Mouse (Mus musculus): ENCODE results near the gene Fsd1l.

Gene Fsd1l

DNA sequence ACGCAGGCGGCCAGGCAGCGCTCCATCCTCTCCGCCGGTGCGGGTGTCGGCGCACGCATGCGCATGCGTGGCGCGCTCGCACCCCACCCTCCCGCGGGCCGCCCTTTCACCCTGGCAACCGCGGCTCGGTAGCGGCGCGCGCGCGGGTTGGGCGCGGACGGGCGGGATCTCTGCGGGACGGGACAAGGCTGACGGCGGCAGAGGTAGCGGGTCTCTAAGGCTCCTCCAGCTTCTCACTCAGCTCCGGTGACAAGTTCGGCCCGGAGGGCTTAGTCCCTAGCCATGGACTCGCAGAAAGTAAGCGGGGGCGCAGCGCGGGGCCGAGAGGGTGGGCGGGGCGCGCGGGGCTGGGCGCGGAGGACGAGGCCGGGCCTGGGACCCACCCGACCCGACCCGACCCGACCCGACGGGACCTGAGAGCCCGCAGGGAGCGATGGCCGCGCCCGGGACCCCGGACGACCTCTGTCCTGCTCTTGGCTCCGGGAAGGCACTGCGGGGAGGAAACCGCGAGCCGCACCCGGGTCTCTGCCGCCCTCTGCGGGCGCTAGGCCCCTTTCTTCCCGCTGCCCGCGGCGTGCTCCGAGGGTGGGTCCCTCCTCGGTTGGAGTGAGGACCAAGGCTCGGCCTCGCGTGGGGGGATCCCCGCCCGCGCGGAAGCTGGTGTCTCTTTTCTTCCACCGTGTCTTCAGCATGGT lies at the start of gene Fsd1l:
Gene Fsd1l (plus strand): TSS at position 156 of the 695 bp plus-strand sequence.
- CTCF ChIA-PET = no interaction called here

DNA sequence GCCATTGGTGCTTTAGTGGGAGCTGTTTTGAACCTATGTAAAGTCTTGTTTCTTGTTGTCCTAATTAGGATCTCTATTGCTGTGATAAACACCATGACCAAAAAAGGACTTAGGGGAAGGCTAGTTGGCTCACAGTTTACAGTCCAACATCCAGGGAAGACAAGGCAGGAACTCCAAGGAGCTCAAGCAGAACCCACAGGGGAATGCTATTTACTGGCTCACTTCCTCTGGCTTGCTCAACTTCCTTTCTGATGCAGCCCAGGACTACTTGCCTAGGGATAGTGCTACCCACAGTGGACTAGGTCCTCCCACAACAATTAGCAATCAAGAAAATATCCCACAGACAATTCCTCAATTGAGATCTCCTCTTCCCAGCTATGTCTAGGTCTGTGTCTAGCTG lies 43.6 kb upstream of the Fsd1l start:
- CTCF ChIA-PET = no interaction called here

DNA sequence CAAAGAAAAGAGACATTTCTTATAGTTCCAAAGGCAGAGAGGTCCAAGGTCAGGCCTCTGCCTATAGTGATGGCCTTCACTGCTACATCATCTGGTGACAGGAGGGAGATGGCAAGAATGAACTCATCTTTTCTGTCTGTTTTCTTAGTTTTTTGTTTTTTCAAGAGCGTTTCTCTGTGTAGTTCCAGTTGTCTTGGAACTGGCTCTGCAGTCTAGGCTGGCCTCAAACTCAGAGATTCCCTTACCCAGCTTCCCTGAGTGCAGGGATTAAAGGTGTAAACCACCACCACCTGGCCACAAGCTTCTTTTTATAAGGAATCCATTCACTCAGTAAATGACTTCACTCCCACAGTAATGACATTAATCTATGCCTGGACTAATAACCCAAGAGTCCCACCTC lies 42.3 kb upstream of the Fsd1l start:
- CTCF ChIA-PET = no interaction called here

DNA sequence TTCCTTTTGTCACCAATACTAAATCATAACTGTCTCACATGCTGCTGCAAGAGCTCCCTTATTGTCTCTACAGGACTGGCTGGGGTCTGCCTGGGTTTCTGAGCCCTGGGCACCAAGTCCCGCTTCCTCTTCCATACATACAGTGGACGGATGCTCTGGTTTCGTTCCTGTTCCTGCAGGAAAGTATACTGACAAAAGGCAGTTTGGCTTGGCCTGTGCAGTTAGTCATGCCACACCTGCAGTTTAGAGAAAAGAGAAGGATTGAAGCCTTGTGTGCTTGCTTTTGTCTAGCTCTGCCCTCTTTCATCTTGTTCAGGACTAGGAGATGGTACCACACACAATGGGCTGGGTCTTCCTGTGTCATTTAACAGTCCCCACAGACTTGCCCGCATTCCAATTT lies 41.8 kb upstream of the Fsd1l start:
- CTCF ChIA-PET = no interaction called here

DNA sequence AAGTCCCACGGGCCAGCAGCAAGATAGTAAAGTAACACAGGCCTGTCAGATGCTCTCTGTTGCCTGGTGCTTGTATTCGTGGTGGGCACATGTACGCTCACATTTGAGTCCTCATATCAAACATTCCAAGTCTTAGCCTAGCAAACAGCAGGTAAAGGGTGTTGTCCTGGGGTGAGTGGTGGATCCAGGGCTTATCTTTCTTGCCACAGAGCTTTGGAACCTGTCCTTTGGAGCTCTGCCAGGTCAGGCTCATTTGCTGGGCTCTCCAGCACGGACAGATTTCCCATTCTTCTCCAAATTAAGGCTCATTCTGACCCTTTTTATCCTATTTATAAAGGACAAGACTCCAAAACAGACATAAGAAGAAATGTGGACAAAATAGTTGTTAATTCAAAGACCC lies 41.1 kb upstream of the Fsd1l start:
- CTCF ChIA-PET = no interaction called here

DNA sequence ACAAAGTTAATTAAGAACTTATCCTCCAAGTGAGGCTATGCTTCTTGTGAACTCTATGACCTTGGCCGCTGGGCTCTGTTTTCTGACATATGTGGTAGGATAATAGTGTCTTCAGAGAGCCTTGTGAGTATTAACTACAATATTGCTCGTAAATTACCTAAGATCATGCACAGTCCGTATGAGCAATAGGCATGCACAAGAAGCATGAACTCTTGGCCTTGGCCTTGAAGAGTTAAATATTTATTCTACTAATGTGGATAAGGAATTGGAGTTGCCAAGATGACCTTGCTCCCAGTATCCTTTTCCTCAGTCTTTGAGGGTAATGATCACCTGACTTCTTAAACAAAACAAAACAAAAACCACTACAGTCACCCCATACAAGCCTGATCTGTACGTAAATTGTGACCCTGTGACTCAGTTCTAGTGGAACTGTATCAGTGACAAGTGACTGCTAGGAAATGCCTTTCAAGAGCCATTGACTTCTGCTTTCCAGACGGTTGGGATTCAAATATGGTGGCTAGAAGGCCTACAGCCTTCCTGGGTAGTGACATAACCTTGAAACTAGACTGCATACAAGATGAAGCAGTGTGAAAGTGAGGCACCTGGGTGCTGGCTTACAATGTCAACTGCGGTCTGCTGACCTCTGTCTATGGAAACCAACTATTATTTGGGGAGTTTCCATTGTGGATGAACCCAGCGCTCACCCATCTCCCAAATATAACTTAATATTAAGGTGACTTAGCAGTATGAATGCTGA lies 40.4 kb upstream of the Fsd1l start:
- CTCF ChIA-PET = no interaction called here

DNA sequence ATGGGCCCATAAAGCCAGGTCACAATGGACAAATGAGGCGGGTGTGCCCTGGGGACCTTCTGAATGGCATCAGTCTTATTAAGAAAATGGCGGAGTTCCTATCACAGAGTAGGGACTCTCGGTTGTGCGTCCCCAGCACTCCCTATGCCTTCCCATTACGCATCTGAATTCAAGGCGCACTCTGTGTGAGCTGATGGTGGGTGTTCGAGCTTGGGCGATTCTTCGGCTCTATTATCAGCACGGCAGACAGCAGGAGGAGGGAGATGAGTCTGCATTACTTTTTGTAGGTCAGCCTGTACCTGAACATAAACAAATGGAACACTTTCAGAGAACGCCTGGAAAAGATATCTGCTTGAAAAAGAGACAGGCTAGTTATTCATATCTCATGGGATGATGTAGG lies 39.7 kb upstream of the Fsd1l start:
- CTCF ChIA-PET = no interaction called here

DNA sequence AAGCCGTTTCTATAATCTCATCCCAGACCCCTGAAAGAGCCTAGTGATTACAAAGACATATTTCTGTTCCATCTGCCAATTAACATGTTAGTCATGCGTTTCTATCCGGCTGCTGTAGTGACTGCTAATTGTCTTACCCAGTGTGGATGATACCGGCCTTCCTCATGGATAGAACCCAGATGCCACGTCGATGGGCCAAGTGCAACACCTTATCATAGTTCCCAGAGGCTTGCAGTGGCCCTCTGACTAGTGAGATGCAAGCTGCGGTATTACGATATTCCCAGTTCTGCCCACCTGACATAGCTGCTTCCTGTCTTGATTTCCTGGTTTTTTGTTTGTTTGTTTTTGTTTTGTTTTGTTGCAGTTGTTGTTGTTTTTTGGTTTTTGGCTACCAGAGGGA lies 39.3 kb upstream of the Fsd1l start:
- CTCF ChIA-PET = no interaction called here

DNA sequence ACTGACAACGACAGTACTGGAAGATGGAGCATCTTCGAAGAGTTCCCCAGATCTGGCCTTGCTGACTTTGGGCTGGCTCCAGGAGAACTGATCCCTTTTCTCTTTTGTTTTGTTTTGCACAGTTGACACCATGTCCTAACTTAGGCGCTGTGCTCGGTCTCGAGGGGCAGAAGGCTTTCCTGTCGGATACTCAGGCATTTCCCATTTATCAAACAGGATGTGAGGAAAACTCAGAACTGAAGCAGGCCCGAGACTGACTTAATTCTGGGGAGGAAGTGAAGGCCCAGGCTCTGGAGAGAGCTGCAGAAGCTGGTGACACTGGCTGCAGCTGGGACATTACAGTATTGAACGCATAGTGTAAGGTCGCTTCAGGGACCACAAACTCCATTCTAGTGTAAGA lies 38.9 kb upstream of the Fsd1l start:
- CTCF ChIA-PET = no interaction called here

DNA sequence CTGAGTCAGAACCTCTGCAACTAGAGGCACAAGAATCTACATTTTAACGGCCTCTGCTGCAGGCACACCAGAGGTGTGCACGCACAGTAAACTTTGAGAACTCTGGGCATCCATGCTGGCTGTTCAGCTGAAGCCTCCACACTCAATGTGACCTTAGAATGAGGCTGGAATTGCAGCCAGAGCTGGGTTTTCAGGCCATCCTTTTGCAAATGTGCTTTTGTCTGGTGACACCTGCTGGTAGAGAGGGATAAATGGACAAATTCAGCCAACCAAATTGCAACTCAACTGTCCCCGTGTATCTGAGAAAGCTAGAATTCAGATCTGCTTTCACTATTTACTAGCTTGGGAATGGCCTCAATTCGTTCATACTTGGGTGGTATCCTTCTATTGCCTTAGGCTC lies 37.1 kb upstream of the Fsd1l start:
- CTCF ChIA-PET = interaction anchor here (0.8 kb wide), 1 partner anchor 142 kb away, joined by 3 read pairs; no protein-coding TSS in a partner anchor

DNA sequence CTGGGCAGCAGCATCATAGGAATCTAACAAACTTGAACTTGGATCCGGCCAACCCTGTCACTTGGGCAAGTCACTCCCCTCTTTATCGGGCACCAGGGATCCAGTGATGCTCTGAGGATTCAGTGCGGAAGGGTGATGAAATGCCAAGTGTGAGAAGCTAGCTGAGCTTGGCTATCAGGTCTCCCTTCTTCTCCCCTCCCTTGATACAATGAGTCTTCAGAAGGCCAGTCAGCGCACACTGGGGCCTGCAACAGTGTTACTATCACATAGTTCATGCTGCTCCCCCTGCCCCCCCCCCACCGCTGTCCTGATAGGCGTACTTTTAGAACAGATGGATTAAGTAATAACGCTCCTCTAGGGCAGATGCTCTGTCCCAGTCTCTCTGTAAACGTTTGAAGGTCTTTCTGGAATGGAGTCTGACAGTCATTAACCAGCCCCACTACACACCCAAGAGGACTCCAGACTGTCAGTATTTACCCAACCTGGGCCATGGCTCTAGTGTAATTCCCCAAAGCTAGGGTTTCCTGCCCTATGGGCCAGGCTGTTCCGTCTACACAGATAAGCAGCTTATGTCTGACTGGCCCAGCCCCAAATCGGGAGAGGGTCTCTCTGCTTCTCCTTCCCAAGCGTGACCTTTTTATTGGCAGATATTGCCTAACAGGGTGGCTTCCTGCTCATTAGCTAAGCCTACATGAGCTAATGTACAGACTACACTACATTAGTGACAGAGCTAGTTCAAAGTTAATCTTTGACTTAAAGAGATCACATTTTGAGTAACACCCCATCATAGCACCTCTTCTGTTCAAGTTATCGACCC lies 35.8 kb upstream of the Fsd1l start:
- CTCF ChIA-PET = no interaction called here

DNA sequence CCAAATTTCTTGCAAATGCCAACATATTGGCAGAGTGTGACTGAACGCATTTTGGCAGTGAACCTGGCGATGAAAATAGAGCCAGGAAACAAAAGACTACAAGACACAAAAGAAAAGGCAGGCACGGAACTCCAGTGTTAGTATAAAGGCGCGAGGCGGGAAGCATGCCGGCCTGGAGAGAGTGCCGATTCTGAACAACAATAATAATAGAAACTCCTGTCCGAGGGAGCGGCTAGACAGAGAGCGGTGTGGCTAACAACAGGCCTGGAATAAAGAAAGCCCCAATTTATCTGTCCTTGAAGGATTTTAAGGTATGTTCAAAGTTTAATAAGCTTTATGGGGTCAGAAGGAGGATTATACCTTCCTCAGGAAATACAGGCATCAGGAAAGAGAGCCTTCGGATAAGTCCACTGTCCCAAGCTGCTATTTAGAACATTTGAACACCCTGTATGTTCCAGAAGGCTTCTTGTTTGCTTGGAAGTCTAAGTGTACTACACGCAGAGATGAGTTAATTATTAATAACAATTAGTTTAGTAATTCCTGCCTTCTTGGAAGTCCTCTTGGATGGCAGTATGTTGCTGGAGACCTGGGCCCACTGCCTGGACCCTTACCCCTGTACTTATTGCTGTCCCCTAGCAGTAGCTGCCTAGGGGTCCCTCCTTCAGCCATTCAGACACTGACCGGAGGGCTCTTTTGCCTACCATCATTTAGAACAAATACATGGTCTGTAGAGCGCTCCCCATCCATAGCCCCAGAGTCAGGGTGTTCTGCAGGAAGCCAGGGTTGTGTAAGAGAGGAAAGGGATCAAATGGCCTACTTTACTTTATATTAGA lies 35.0 kb upstream of the Fsd1l start:
- CTCF ChIA-PET = interaction anchor here (0.9 kb wide), 1 partner anchor 144 kb away, joined by 3 read pairs; no protein-coding TSS in a partner anchor

DNA sequence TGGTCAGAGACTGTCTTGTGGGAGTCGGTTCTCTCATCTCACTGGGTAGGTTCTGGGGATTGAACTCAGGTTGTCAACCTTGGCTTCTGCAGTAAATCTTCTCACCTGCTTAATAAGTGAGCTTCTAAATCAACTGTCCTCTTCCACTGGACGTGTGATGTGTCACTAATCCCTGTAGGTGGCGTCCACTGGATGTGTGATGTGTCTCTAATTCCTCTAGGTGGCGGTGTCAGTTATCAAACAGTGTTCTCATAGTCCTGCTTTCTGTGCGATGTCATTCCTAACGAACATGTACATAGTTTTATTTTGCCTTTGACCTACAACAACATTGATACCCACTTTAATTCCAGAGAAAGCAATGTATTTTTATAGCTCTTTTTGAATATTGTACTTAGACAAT lies 30.8 kb upstream of the Fsd1l start:
- CTCF ChIA-PET = interaction anchor here (0.6 kb wide), 1 partner anchor 217 kb away, joined by 18 read pairs; no protein-coding TSS in a partner anchor

DNA sequence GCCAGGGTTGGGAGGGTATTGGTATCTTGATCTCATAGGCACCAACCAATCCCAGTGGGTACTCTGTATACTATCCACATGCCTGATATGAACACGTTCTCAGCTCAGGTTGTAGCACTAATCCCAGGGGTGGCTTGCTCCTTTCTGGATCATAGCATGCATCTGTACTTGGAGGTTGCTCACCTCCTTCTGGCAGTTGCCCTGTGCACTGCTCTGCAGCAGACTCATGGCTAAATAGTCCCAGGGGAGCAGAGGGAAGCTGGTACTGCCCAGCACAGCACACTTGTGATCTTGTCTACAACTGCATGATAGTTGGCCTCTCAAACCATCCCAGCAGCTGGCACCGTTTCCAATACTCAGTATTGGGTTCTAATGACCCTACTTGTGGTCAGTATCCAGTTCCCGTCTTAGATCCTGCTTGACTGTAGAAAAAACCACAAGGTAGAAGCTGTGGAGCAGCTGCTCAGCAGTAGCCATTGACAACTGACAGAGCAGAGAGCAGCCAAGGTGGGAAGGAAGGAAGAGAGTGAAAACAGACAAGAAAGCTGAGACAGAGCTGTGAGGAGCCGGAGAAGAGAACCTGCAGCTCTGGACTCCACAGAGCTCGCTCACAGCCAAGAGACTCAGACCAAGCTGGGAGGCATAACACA lies 16.6 kb upstream of the Fsd1l start:
- CTCF ChIA-PET = no interaction called here

DNA sequence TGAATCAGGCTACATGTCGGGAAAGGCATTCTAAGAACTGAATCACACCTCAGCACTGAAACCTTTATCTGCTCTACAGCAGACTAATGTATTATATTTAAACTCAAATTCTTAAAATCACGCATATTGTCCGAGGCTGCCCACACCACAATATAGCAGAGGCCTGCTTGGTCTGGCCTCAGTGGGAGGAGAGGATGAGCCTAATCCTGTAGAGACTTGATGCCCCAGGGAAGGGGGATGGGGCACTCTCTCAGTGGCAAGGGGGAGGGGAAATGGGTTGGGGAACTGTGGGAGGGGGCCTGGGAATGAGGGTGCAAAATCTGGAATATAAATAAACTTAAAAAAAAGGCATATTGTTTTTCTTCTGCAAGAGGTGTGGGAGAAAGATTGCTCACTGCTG lies 13.3 kb upstream of the Fsd1l start:
- CTCF ChIA-PET = no interaction called here

DNA sequence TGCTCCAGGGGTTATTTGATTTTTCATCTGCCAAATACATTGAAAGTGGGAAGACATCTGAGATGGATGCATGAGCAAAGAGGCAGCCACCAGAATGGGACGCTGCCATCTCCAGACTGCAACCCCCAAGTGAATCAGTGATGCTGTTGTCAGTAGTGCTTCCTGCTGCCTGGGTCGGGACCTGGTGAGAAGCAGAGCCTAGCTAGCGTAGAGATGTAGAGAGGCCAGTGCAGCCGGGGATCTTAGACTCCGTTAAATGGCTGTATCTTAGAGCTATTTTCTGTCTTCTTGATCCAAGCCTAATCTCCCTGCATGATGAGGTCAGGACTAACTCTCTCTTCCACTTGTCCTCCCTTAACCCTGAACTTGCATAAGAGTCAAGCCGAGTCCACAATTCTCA lies 11.2 kb upstream of the Fsd1l start:
- CTCF ChIA-PET = no interaction called here

DNA sequence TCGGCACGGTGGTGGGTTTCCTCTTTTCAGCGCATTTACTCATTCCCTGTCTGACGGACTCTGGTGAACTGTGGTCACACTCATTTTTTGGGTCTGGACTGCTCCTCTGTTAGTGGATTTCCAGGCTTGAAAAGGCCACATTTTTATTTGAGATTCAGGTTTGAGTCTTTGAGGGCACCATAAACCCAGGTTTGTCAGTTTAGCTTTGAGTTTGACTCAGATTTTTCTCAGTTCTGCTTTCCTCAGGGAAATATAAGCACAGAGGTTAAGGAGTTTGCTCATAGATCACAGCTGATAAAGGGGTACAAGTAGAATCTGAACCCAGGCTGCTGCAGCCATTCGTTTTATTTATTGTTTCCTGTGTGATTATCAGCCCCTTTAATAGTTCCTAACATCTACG lies 10.2 kb upstream of the Fsd1l start:
- CTCF ChIA-PET = no interaction called here

DNA sequence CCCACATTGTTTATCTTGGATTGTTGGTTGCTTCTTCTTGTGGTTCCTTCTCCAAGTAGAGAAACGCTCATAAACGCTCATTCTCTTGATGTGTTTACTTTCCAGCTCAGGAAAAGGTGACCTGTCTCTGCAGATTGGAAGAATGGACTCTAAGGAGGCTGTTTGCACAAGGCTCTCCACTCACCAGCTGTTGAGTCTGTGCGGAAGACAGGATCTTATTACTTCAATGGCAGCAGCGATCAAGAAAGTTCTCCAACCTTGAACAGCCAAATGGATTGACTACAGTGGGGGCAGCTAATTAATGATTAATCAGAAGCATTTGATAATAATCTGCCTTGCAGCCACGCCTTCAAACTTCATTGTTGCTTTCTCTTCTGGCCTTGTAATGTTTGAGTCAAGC lies 9.8 kb upstream of the Fsd1l start:
- CTCF ChIA-PET = no interaction called here

DNA sequence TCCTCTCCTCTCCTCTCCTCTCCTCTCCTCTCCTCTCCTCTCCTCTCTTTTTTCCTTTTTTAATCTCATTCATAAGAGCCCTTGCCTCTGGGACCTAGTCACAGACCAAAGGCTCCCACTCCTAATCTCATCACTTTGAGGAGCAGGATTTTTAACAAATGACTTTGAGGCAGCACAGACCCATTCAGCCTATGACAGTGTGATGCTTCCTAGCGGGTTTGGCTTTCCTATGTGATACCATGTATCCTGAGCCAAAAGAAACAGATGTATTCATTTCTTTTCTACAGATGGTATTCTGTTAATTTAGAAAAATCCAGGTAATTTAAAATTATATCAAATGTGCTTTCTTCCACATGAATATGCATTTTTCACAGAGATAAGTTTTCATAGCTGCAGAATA lies 7.6 kb upstream of the Fsd1l start:
- CTCF ChIA-PET = no interaction called here

DNA sequence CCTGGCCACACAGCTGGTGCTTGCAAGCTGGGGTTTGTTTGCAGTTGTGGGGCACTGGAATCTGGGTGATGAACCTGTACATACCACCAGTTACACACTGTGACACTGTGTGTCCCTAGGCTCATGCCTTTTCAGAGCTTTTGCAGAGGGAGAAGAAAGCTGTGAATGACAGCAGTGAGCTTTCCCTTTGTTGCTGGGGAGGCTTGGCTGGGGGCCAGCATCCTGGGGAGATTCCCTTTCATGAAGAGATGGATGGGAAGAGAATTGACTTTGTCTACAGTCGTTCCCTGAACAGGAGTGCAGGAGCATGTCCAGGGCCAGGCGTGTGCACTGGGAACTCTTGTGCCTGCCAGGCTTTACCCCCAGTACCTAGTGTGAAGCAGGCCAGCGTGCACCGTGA lies 6.5 kb upstream of the Fsd1l start:
- CTCF ChIA-PET = no interaction called here

DNA sequence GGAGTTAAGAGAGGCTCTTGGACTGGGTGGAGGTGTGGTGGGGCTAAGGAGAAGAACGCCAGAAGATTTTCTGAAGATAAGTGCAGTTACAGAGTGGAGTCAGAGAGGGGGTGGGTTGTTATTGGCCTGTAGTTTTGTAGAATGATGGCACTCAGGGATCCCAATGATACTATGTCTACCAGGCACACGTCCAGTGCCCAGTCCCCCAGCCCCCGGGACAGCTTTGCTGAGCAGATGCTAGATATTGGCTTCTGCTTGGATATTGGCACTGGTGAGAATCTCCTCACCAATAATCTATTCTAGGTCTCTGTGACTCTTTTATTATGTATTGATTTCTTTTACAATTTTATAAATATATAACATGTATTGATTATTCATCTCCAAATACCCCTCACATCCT lies 6.0 kb upstream of the Fsd1l start:
- CTCF ChIA-PET = no interaction called here

DNA sequence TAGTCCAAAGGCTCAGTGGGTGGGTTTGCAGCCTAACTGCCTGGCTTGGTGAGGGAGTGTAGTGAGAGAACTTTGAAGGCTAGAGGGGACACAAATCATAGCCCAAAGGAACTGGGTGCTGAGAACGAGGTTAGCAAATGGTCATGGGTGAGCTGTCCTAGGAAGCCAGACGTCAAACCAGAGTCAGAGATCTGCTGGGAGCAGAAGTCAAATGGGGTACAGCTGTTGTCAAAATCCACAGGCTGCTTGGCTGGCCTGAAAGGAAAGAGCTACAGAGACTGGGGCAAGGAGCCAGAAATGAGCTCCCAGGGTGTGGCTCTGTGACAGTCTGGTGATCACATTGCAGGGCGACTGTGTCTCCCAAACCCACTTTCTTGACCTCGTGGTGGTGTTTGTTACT lies 2.3 kb upstream of the Fsd1l start:
- CTCF ChIA-PET = no interaction called here

All from spleen, embryonic (tissue).